In the genomic region with DNA sequence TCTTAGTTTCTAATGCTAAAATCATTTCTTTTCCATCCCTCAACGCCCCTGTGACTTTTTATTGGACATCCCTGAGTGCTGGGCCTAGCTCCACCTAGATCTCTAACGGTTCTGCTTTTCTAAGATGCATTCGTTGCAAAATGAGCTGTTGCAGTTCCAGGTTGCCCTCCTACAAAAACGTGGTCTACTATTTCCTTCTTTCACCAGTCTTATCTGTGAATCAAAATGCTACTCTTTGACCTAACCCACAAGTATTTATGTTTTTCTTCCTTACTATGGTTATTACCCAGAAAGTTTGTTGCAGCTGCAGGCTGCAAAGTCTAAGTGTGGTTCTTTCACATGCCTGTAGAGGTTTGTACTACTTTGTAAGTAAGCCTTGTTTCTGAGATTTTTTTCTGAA, we compare ENCODE assay signal across 21 mouse cellular contexts. TPM values are rescaled to one million over a fixed set of nuclear protein-coding genes. Genes with fewer than 3 reads are reported as not detected.
DNase-seq lines count a peak whose midpoint lies in the region; ATAC-seq and TF ChIP-seq lines count a peak whose summit lies in the region.
"Had no signal": no experiment of that assay in that cellular context is flagged by ENCODE, and none has a peak within 500 bp of the region (broad histone marks: within the 10 kb centered on the region; RNA-seq: fewer than 3 reads in every experiment).

Gene P2ry10 (plus strand): TSS at position 316 of the 400 bp plus-strand sequence.

- H3K27ac ChIP-seq in bone marrow, adult 2 months (ENCODE audit: control insufficient read depth, insufficient read depth, low read depth, low read length, poor library complexity) = peak within 1 kb of the TSS; percentile 9; the same call in 1 of the 2 replicates
- no peak within 1 kb of the TSS for H3K27ac ChIP-seq in forebrain, embryonic 16.5 days (ENCODE audit: low read length)
- H3K27ac ChIP-seq: forebrain, embryonic 13.5 days; heart, embryonic 13.5 days; midbrain, embryonic 13.5 days had no signal

- no peak for TF ChIP-seq POLR2A in bone marrow, adult 2 months (IDR thresholded peaks at IDR 0.05; ENCODE audit: borderline replicate concordance, control insufficient read depth, low read depth, low read length)

- TF ChIP-seq CTCF in bone marrow, adult 2 months (IDR thresholded peaks at IDR 0.05; ENCODE audit: control insufficient read depth, insufficient read depth, low read length) = no peak

- H3K4me3 ChIP-seq in bone marrow, adult 2 months (replicated peaks; ENCODE audit: control insufficient read depth, low read depth, low read length) = no peak within 1 kb of the TSS
- H3K4me3 ChIP-seq in forebrain, embryonic 16.5 days (replicated peaks; ENCODE audit: low read length) = no peak within 1 kb of the TSS
- H3K4me3 ChIP-seq: forebrain, embryonic 13.5 days; heart, embryonic 13.5 days; midbrain, embryonic 13.5 days; myocyte had no signal

- DNase-seq in CD4-positive, CD25-positive, alpha-beta regulatory T cell, adult 2 months (ENCODE audit: low read depth, low spot score) = peak; percentile 59
- peak; percentile 32 for DNase-seq in thymus, postnatal 25 days
- DNase-seq in cerebellum, postnatal 10 days = no peak
- DNase-seq in lung, postnatal 36 days = no peak
- DNase-seq: adrenal gland, postnatal 36 days; cerebellum, postnatal 14 days; heart, adult 11 months; heart, postnatal 36 days; kidney, adult 8-10 months; kidney, postnatal 36 days; lung, postnatal 4 days had no signal

- no peaks in the 10 kb centered on the region for H3K27me3 ChIP-seq in forebrain, embryonic 16.5 days (replicated peaks; ENCODE audit: control insufficient read depth, insufficient read depth, low read length)
- H3K27me3 ChIP-seq: forebrain, embryonic 13.5 days; heart, embryonic 13.5 days; midbrain, embryonic 13.5 days had no signal

- no peak within 1 kb of the TSS for H3K9ac ChIP-seq in forebrain, embryonic 16.5 days (replicated peaks; ENCODE audit: low read depth, low read length)
- H3K9ac ChIP-seq: forebrain, embryonic 13.5 days; heart, embryonic 13.5 days; midbrain, embryonic 13.5 days had no signal

- H3K4me1 ChIP-seq in bone marrow, adult 2 months (ENCODE audit: control insufficient read depth, insufficient read depth, low read length) = no peaks in the 10 kb centered on the region
- H3K4me1 ChIP-seq in forebrain, embryonic 16.5 days (replicated peaks; ENCODE audit: control insufficient read depth, insufficient read depth, low read length) = no peaks in the 10 kb centered on the region
- H3K4me1 ChIP-seq: forebrain, embryonic 13.5 days; heart, embryonic 13.5 days; midbrain, embryonic 13.5 days had no signal

- ATAC-seq in monocyte, adult 5-6 weeks (replicated peaks; ENCODE audit: insufficient number of reproducible peaks, low FRiP score, low TSS enrichment, poor library complexity, severe bottlenecking) = peak; percentile 70
- no peak for ATAC-seq in forebrain, embryonic 16.5 days
- ATAC-seq: forebrain, embryonic 13.5 days; midbrain, embryonic 13.5 days; Patski had no signal

- H3K36me3 ChIP-seq in forebrain, embryonic 16.5 days (ENCODE audit: control insufficient read depth, insufficient read depth) = no peaks in the 10 kb centered on the region
- H3K36me3 ChIP-seq: heart, embryonic 13.5 days; midbrain, embryonic 13.5 days had no signal

- WGBS in bone marrow, adult 2 months = 19% methylated on average over 4 of the region's 4 CpGs
- WGBS in forebrain, embryonic 16.5 days = 68% methylated on average over 4 of the region's 4 CpGs

- H3K9me3 ChIP-seq in forebrain, embryonic 16.5 days (ENCODE audit: control insufficient read depth, low read length) = no peaks in the 10 kb centered on the region
- H3K9me3 ChIP-seq: forebrain, embryonic 13.5 days; heart, embryonic 13.5 days; midbrain, embryonic 13.5 days had no signal

- no peak within 1 kb of the TSS for H3K4me2 ChIP-seq in forebrain, embryonic 16.5 days (ENCODE audit: low read length)
- H3K4me2 ChIP-seq: forebrain, embryonic 13.5 days; heart, embryonic 13.5 days; midbrain, embryonic 13.5 days had no signal

RNA-seq across cellular contexts. Expression of gene P2ry10, which starts in this region (rescaled TPM):
- polyA plus RNA-seq in bone marrow, adult 2 months (2011; ENCODE audit: insufficient read depth, insufficient read length, low replicate concordance, missing spikeins) = 2.4 and 3.1 TPM in 2 replicates
- total RNA-seq in monocyte, adult 5-6 weeks (2017) = 165 to 239 TPM (median 196 TPM) in 3 replicates
- not detected in 2 replicates for polyA plus RNA-seq in forebrain, embryonic 16.5 days (2015; fragmentation: Nextera tagmentation; extraction: Ambion mirVana)
- total RNA-seq: layer of hippocampus, postnatal 10 days; left cerebral cortex, postnatal 10 days had no signal
- polyA plus RNA-seq: forebrain, embryonic 13.5 days; heart, embryonic 13.5 days; midbrain, embryonic 13.5 days; myocyte; Patski had no signal

Comparison
In these comparisons a context has a peak if more than half of its experiments do, and no peak if none do; other contexts are left out.
1. DNase-seq: peak in CD4-positive, CD25-positive, alpha-beta regulatory T cell, adult 2 months (single experiment) and thymus, postnatal 25 days (single experiment); none in cerebellum, postnatal 10 days (0 of 2) and lung, postnatal 36 days (single experiment).